Mouse (Mus musculus) retina, embryonic 14.5 days (tissue): Measurements from ENCODE around the gene Fgd1.

Experiments used
- DNase-seq: peaks from one replicate; pipeline ENCODE4 v3.0.0-alpha.2; 2015; ENCODE audit warnings: low spot score

Gene Fgd1

GRCm38 (mm10) chrX:151045850-151046249 is at the start of gene Fgd1:
Gene Fgd1, plus strand, starts transcription at chrX:151046150.
- no peak for DNase-seq

GRCm38 (mm10) chrX:150996775-150997174 is 49.2 kb upstream of the Fgd1 start:
- no peak for DNase-seq

DNA sequence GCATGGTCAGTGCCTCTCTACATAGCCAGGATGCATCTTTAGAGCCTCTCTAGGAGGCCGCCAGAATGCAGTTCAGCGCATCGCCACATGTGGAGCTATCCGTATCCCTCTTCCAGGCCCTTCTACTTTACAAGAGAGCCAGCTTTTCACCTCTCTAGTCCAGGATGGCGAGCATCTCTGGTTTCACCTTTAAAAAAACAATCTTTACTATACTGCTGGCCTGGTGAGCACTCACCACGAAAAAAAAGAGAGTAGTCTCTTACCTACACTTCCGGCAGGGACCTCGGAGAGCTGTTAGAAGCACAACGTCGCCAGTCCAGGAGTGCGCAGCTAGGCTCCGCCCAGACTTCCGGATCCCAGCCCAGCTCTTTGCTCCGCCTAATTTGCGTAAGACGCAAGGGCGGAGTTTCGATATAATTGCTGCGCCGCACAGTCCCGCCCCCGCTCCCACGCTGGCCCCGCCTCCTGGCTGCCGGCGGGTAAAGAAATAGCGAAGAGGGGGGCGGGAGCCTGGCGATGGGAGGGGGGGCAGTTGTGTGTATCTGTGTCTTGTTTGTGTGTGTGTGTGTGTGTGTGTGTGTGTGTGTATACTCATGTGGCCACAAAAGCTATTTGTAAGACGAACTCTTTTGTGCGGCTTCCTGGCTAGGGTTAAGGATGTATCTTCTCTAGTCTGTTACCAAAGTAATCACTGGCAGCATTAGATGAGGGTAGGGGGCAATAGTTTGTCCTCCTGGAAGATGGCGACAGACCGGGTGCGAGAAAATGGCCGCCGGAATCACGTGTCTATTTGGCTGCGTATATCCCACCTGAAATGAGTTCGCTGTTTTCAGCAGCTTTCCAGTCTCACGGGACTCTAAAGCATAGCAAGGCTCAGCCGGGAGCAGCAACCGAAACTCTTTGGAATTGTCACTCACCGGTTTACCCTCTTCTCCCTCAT is 28.7 kb upstream of the Fgd1 start, which contains the start of gene Gnl3l:
Gnl3l (minus strand) TSS at position 385 of the 940 bp plus-strand sequence.
- peak; percentile 91 for DNase-seq

GRCm38 (mm10) chrX:151017897-151018296 is 28.1 kb upstream of the Fgd1 start:
- no peak for DNase-seq

DNA sequence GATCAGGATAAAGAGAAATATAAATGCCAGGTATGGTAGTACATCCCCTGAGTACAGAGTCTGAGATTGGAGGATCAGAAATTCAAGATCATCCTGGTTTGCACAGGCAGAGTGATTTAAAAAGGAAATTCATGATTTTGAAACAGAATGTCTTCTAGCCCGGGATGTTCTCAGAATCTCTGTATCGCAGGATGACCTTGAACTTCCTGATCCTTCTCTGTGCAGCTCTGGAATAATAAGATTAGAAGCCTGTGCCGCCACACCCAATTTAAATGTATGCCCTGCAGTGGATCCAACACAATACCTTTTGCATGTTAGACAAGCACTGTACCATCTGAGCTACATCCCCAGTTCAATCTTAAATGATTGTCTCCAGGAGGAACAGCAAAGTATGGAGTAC is 27.2 kb upstream of the Fgd1 start:
- DNase-seq = no peak

DNA sequence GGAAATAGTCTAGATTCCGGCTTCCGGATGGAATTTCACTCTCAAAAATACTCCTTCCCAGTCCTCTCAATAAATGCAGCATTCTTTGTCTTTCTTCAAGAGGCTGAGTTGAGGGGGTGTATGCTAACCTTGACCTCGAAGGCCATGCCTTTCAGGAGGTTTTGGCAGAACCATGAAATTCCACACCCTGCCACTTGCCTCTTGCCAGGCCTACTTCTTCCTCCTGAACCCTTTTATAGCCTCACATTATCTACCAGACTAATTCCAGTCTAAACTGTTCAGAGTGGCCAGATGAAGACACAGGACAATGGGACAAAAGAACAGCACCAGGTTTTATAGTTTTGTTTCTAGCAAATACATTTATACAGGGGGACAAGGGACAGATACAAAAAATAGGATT is 14.6 kb upstream of the Fgd1 start:
- DNase-seq = no peak

DNA sequence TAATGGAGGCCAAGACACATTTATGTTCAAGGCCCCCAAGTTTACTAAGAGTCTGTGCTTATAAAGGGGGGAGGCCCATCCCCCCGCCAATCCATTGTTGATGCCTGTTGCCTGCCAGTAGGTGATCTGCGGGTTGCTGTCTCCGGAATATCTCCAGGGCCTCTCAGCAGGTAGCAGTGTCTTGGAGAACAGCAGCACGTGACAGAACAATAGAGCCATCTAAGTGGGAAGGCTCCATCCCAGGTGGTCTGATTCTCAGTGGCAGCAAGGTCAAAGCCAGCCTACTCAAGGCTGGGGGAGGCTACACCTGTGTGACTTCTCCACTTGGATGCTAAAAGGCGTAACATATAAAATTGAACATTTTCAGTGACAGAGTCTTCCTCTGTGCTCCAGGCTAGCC is 4.7 kb upstream of the Fgd1 start:
- no peak for DNase-seq

DNA sequence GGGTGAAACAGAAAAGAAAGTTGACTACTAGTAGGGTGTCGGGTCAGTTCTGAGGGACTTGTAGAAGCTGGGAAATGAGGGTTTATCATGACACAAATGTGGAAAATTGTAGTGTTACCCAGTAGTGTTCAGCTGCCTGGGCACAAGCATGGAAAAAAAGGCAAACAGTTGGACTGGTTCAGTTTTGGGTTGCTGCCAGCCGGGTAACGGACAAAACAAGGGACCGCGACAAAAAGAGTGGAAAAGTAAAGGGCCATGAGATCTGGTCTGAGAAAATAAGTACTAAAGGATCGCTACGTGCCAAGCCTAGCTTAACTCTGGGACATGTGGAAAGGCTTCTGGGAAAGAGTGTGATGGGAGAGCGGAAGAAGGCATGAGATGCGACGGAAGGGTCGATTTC is 371 bp downstream of the Fgd1 start:
- DNase-seq = no peak

DNA sequence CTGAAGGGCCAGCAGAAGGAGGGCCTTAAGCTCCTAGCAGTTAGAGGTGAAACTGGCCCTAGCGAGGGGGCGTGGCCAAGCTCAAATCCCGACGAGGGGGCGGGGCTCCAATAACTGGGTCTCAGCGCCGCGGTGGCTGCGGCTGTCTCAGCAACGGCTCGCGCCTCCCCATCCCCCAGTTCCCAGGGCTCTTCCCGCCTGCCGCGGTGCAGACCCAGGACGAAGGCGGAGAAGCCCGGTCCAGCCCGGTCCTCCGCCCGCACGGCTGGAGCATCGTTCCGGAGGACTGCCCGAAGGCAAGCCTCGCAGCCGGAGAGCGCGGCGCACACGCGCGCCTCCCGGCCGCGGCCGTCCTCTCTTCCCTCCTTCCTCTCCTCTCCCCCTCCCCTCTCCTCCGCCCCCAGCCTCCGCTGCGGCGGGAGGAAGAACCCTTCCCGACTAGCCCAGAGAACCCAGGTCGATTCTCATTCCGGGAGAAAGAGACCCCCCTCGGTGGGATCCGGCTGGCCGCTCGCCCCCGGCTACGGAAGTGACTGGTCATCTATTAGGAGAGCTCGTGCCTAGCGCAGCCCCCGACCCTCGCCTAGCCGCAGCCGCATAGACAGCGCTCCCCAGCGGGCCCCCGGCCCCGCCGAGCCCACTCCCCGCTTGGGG is 954 bp downstream of the Fgd1 start:
- peak; percentile 90 for DNase-seq

DNA sequence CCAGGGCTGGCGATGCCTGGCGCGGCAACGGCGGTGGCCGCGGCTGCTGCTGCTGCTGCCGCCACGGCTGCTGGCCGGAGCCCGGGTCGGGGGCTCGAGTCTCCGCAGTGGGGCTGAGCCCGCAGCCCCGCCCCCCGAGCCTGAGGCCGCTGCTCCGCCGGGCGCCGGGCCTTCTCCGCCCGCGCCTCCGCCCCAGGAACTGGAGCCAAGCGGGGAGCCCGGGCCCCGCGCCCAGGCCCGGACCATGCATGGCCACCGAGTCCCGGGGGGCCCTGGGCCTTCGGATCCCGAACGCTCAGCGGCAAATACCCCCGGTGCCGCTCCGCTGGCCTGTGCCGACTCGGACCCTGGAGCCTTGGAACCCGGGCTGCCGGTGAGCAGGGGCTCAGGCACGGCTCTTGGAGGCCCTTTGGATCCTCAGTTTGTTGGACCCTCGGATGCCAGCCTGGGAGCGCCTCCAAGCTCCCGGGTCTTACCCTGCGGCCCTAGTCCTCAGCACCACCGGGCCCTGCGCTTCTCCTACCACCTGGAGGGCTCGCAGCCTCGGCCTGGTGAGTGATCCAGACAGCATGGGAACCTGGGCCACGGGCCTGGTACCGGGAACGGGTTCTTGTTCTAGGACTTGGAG is 1.6 kb downstream of the Fgd1 start:
- DNase-seq = no peak

- no peak for DNase-seq
Measured at GRCm38 (mm10) chrX:151049661-151050215, 3.8 kb downstream of the Fgd1 start.

DNA sequence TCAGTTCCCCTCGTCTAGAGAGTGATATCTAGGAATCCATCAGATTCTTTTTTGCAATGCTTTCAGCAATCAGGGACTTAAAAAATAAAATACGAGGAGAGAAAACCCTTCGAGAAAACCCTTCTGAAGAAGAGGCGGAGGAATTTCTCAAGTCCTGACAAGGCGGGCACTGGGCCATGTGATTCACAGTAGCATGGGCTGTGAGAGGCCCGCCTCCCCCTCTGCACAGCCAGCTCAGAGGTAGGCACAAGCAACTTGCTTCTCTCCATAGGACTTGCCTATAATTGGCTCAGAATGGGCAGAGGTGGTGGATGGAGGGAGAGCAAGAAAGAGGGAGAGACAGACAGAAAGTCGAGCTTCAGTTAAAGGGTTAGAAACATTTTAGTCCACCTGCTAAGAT is 4.4 kb downstream of the Fgd1 start:
- no peak for DNase-seq

DNA sequence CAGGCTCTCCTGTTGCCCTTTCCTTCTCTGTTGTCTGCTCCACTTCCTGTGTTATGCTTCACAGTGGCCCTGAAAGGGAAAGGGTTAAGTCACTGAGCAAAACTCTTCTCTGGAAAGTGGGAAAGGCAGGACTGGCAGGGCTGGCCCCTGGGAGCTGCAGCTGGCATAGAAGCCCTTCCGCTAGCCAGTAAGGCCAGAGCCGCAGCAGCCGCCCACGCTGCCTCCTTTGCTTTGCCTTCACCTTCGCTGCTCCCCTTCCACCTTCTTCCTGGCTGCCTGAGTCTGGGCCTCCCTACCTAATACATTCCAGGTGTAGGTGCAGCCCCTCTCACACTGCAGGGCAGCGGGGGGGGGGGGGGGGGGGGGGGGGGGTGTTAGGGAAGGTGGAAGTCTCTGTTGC is 8.5 kb downstream of the Fgd1 start:
- no peak for DNase-seq

GRCm38 (mm10) chrX:151055559-151055958 is 9.6 kb downstream of the Fgd1 start:
- DNase-seq = peak; percentile 29

DNA sequence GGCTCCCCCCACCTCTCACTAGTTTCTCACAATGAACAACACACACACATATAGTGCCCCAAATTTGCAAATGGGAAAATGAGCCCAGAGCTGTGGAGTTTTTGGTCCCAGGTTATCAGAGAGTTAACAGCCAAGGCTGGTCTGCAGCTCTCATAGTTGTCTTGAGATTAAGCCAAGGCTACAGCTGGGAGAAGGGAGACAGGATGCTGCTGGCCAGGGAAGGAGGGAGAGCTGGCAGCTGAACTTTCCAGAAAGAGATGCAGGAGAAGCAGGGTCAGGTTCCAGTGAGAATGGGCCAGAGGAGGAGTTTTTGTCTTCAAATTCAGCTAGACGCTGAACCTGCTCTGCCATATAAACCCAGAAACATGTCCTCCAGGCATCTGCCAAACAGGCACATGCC is 13.4 kb downstream of the Fgd1 start:
- DNase-seq = no peak

DNA sequence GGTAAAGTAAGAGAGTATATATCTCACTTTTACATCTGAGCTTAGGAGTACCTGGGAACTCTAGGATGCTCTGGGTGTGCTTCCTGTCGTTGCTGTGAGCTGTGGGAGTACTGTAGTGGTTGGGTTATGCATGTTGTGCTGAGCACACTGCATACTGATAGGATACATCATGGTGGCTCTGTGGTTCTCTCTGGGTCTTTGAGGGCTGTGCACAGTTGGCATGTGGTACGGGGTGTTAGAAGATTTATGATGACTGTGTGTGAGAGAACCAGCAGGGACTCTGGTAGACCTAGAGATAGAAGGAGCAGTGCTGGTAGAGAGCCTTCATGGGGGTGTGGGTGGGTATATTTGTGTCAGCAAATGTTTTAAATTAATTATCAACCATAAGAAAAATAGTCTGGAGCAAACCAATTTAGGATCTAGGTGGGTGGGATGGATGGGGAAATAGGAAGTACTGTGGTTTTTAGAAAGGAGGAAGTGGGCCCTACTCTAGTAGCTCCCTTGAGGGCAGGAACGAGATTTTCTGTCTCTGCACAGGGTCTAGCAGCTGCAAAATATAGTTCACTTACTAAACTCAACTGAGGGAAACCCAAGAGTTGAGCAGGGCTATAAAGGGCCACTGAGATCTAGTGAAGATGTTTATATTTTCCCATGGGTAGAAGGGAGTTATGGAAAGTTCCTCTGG is 15.8 kb downstream of the Fgd1 start:
- no peak for DNase-seq

GRCm38 (mm10) chrX:151066071-151066666 is 20.2 kb downstream of the Fgd1 start:
- no peak for DNase-seq

DNA sequence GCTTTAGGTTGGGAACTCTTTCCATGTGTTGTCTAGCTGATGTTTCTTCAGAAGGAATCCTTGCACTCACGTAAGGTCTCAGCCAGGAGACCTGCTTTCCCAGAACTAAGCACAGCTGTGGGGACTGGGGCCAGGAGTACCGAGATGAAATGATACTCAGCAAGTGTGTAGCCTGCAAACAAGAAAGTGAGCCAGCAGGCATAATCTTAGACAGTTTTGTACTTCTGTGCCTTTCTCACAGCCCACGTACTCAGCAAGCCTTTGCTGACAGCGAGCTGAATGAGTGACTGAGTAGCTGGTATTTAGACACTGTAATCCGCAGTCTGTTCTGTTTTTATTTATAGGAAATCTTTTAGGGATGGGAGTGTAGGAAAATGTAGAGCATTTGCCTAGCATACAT is 21.9 kb downstream of the Fgd1 start:
- DNase-seq = no peak

- no peak for DNase-seq
Measured at GRCm38 (mm10) chrX:151076007-151076406, 30.1 kb downstream of the Fgd1 start.

GRCm38 (mm10) chrX:151076941-151077485 is 31.1 kb downstream of the Fgd1 start:
- DNase-seq = no peak

GRCm38 (mm10) chrX:151085599-151085998 is 39.6 kb downstream of the Fgd1 start:
- DNase-seq = no peak
